Mouse (Mus musculus) induced T-regulatory cell, adult 2 months (primary cell): ENCODE data around the gene Trp53i11.

Experiments
- DNase-seq: peaks from one replicate; pipeline ENCODE4 v3.0.0-alpha.2; 2012; ENCODE audit warnings: low read depth

Trp53i11 gene

DNA sequence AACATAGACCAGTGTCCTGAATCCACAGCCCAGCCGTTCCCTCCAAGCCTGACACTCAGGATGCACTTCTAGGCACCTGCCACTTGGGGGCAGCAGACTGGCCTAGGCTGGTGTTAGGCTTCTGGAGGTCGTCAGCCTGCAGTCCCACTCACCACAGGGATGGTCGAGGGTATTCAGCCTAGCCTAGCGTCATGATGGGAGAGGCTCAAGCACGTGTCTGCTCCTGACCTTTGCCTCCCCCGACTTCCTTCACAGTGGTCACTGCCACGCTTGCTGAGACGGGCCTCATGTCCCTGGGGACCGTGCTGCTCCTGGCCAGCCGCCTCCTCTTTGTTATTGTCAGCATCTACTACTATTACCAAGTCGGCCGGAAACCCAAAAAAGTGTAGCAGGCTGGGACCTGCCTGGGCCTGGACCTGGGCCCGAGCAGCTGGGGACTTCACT, 12.2 kb downstream of the Trp53i11 start:
- peak; percentile 84 for DNase-seq

DNA sequence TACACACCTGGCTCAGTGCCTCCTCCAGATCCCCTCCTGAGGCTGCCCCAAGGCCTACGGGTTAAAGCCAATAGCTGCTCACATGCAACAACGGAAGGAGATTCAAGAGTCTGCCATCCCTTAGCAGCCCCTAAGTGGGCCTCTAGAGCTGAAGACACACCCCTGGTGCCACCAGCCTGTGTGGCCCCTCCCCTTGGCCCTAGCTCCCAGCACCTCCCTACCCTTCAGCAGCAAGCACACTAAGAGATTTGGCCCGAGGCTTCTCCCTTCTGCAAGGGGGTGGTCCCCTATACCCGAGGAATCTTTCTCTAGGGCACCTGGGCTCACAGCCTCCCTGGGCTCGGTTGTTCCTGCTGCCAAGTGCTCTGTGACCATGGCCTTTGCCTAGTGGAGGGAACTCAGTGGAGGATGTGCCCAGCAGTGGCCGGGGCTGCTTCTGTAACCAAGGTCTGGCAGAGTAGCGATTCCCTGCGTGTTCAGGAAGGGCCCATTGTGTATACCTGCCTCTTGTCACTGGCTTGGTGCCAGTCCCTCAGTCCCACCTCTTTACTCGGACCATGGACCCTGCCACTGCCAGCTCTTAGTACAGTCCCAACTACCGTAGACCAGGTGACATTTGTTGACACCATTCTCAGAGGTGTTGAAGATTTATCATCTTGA, 13.5 kb downstream of the Trp53i11 start:
- no peak for DNase-seq

DNA sequence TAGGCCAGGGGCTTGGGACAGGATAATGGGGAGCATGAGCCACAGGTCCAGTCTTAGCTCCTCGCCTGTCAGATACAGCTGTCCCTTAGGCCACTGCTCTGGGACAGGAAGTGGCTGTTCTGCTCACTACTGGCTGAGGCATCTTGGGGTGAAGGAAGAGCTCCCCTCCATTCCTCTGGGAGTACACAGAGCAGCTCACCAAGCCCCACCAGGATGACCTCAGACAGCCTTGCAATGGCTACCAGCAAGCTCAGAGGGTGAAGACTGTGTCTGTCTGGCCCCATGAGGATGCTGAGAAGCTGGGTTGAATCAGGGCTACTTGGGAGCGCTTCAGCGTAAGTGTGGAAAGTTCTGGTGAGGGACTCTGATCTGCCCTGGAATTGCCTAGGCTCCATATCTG, 14.6 kb downstream of the Trp53i11 start:
- DNase-seq = no peak

DNA sequence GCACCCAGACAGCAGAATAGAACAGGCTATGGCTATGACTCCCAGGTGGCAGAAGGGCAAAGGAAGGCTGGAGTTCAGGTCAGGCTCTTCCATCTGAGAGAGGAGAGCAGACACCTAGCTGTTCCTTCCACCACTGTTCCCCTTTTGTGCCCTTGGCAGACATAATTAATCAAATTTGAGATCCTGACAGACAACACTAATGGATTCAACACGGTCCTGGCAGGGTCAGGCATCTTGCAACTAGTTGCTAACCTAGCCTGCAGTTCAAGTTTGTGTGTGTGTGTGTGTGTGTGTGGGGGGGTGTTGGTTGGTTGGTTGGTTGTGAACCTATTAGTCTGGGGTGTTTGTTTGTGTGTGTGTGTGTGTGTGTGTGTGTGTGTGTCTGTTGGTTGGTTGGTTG, 15.4 kb downstream of the Trp53i11 start:
- no peak for DNase-seq

DNA sequence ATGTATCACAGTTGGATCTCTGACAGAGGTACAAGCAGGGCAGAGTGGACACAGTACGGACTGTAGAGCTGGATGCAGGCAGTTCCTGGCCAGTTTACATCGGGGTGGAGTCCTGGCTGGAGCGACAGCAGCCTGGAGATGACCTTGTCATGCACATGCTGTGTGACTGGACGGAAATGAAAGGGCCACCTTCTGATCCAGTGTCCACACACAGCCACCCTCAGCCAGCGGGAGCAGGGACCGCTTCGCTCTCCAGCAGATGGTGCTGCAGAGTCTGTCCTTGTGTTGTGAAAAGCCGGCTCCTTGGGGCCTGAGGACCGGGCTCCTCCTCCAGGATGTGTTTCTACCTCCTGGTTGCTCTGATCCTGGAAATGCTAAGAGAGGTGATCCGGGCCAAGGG, 16.3 kb downstream of the Trp53i11 start:
- DNase-seq = peak; percentile 52

DNA sequence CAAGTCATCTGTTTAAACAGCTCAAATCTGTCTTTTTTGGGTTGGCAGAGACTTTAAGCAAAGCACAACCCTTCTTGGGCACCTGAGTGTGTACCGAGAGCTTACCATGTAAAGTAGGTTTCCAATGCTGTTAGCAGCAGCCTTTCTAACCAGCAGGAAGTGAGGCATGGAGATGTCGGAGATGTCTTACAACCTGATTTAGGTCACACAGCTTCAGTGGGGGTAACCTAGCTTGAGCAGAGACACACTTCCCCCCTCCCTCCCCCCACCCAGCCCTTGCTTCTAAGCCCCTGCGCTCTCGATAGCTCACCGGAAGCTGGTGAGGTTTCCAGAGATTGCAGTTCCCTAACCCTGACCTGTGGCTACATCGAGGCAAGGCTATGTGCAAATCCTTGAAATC, 17.2 kb downstream of the Trp53i11 start:
- DNase-seq = peak; percentile 33

DNA sequence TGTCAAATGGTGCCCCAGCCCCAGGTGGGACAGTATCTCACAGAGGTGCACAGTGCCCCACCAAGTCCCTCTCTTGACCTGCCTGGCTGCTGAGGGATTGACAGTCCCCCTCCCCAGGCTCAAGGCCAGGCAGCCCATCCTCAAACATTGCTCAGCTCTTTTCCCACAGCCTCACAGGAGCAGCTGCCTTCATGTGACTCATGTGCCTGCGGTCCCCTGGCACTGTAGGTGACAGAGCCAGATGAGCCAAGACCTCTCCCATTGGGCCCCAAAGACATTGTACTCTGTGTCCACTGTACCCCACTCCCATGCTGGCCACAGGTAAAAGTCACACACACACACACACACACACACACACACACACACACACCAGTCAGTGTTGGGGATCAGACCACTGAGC, 18.8 kb downstream of the Trp53i11 start:
- peak; percentile 3 for DNase-seq

DNA sequence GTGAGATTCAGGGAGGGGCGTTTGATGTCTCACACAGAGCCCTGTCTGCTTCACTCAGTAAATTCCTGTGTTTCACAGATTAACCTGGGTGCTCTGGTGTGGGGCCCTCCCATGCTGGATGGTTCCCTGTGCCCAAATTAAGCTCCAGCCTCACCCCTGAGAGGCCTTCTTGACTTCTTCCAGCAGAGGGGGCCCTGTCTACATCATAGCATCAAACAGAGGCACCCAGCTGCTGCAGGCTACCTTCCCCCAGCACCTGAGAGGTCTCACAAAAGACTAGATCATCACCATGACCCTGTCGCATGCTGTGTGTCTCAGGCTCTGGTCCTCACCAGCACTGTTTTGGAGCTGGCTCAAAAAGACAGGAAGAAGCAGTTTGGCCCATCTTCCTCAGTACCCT, 25.0 kb downstream of the Trp53i11 start:
- peak; percentile 61 for DNase-seq

DNA sequence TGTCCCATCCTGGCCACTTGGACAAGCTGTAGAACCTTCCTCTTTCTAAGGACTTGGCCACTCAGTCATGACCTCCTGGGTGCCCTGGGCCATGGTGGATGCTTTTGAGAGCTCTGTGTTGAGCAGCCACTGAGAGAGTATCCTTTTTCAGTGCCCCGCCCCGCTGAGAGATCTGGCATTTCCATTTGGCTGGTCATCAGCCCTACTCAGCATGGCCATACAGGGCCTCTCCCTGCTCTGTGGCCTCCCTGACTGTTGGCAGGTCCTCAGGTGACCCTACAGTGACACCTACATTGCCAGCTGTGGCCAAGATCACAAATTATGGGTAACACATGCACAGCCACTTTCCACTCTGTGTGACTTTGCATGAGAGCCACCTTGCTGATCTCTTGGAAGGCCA, 25.5 kb downstream of the Trp53i11 start:
- DNase-seq = peak; percentile 5

DNA sequence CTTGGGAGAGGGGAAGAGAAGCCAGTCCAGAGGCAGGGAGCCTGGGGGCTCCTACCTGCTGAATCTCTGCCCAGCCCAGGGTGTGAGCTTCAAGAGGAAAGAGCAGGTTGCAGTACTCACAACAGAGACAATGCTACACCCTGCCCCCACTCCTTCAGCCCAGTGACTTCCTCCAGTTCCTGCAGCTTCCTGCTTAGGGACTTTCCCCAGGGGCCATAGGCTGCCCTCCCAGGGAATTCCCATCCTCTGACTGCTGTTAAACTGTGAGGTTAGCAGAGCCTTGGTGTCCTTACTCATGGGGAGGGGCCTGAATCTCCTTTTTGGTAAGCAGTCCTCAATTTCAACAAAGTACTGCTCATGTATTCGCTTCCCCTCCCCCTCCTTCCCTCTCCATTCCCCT, 26.8 kb downstream of the Trp53i11 start:
- DNase-seq = peak; percentile 78

DNA sequence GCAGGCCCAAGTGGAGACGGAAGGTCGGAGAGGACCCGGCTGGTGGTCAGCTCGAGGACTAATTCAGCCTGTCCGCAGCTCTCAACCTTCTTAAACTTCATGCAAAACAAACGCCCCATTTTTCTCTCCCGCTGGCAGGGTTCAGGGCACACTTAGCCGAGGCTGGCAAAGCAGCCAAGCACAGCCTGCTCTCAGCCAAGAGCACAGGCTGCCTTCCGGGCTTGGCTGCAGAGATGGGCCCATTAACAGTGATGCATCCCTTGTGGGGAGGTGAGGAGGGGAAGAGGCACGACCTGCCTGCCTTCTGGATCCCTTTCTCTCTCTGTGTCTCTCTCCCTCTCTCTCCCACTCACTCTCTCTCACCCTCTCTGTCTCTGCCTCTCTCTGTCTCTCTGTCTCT, 28.4 kb downstream of the Trp53i11 start:
- no peak for DNase-seq

DNA sequence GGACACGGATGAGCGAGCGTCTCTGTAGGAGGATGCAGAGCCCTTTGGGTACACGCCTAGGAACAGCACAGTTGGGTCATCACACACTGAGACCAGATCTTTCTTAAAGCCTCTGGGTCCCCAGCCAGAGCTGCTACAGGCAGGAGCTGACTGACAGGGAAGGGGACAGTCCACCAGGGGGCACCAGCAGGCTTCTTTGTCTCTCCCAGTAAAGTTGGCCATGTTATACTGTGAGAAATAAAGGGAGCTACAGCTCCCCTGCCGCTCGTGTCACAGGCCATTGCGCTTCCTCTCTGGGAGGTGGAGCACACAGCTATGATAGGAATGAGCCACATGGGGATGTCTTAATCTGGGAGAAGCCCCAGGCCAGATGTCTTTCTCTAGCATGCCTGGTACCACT, 29.7 kb downstream of the Trp53i11 start:
- DNase-seq = peak; percentile 88

DNA sequence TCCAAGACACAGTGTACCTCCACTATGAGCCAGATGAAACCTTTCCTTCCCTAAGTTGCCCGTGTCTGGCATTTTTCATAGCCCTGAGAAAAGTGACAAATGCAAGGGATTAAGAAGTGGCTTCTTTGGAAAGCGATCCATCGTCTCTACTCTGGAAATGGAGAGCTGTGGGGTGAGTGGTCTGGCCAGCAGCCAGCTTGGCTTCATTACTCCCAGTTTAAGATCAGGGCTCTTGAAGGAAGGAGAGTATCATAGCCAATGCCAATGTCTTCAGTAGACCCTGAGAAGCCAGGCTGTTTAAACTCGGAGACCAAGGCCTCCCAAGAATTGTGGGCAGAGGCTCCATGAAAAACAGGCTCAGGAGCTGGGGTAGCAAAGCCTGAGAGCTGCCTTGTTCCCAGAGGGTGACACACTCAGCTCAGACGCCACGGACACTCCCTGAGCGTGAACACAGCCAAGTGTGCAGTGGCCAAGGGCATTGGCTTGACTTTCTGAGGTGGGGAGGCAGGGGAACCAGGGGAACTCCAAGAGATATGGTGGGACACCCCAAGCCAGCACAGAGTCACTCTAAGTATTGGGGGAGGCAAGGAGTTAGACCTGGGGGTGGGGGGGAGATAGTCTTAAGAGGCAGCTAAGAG, 31.1 kb downstream of the Trp53i11 start:
- DNase-seq = no peak

DNA sequence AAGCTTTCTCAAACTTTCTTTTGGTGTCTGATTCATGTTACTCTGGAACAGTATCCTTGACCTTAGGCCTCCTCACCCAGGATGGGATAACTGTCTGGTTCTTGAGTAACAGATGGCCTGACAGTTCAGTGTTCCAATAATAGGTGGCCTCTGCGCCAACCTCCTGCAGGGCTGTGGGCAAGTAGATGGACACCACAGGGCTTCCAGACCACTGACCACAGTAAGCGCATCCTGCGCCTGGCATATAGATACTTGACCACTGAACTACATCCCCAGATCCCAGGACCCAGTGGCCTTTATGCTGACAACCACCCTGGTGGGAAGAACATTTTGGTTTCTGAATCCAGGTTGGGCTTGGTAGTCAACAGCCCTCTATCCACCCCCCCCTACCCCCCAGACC, 32.2 kb downstream of the Trp53i11 start:
- no peak for DNase-seq

DNA sequence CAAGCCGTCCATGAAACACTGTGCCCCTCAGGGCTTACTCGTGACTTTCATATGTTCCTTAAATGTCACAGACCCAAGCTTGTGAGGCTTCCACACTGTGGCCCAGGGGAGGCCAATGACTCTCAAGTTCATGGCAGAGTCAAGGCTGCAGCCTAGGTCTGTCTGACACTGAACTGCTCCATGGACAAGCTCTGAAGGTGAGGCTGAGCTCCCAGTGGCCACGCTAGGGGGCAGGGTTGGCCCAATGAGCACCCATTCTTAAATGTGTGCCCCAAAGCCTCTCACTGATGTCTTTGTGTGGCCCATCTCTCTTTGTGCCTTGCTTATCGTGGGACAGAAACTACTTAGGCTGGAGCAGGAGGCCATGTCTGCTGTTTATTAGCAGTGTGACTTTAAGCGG, 33.1 kb downstream of the Trp53i11 start:
- DNase-seq = peak; percentile 10

DNA sequence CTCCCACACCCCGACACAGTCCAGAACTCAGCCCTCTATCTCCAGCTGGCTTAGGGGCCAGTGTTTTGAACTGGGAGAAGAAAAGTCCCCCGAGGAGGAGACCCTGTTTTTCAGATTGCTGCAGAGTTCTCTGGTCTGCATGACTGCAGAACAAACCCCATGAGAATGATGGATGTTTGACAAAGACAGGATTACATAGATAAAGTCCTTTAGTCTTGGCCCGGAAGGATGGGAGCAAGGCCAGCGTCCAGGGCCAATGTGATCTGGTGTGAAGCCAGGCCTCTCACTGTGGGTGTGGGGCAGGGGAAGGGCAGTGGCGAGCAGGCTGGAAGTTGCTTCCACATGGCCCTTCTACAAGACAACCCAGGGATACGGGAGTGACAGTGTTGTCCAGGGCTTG, 36.1 kb downstream of the Trp53i11 start:
- no peak for DNase-seq

DNA sequence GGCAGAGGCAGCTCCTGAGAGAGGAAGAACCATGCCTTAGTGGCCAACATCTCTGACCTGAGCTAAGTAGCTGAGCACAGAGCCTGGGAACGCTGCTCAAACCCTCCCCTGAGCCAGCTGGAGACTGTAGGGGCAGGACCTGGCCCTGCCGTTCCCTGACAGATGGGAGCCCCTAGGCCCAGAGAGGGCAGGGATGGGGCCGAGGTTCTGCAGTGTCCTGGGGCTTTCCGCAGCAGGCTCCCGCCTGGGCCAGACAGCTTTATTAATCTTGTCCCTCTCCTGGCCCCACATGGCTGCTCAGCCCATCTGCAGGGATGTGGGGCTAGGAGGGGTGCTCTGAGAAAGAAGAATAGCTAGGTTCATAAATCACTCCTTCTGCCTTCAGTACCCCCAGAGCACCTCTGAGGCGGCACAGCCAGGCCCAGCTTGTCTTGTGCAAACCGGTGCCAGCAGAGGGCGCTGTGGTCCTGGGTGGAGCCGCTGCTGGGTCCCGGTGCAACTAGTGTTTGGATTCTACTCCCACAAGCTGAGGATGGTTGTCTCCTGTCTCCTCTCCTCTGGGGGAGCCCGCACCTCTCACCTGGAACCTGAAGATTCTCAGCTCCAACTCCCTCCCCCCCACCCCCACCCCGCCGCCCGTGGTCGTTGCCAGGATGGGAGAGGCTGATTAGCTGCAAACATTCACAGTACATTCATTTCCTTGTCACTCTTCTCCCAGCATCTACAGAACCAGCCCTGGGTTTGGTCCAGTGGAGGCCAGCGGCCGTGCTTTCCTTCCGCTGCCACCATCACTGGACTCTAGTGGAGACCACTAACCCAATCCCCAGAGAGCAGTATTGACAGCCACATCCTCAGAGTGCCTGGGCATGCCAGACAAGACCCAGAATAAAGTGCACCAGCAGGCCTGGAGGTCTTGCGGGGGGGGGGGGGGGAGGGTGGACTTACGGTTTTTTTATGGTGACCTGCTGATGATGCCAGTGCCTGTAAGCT, 39.6 kb downstream of the Trp53i11 start:
- DNase-seq = peak; percentile 66

DNA sequence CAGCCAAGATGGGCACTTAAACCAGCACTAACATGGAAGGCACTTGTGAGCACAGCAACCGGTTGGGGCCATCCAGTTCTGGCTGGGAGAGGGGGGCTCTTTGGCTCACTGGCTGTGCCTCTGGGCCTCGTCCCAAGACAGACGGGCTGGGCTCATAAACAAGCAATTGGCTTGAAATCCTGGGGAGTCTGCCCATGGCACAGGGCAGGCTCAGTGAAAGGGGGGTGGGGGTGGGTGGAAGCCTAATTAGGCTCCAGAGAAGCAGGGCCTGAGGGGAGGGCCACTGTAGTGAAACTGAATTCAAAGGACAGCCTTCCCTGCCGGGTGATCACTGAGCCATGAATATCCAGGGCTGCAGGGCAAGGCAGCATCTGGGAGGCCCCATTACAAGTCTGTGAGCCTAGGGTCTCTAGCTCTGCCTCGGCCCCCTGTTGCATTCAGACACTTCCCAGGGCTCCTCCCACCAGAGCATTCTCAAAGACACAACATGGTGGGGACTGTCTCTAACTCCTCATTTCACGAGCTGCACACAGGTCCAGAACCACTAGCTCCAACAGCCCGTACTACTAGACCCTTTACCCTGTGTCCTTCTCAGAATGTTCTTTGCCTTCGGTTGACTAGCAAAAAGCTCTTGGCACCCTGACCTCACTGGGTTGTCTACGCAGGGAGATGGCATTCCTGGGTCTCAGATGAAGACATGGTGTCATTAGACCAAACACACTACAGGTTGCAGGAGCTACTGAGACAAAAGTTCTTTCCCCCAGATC, 40.5 kb downstream of the Trp53i11 start:
- no peak for DNase-seq

DNA sequence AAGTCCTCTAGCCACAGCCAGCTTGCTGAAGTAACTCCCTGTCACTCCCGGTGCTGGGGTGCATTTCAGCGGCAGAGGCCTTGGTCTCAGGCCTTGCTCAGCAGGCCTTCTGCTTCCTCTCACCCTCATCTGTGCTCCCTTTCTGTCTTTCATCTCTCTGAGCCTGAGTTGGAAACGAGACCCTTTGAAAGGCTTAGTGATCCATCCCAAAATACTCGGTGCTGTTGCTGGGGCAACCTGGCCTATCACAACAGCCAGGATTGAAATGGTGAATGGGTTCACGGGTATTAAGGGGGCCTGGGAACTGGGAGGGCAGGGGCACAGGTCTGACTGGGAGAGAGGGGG, 41.1 kb downstream of the Trp53i11 start:
- DNase-seq = no peak

DNA sequence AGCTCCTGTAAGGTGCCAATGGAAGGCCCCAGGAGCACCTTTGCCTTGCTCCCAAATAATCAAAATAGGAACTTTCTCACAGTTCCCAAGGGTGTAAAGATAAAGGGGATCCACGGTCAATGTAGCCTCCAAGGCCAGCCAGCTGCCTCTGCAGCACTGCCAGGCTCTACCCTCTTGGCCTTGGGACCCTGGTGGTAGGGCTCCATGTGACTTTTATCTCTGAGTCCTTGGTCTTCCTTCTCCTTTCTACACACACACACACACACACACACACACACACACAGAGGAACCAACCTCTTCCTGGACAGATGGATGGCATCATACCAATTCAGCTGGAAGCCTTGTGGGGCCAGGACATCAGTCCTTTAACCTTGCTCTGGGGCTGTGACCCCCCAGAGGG, 44.8 kb downstream of the Trp53i11 start:
- DNase-seq = no peak

DNA sequence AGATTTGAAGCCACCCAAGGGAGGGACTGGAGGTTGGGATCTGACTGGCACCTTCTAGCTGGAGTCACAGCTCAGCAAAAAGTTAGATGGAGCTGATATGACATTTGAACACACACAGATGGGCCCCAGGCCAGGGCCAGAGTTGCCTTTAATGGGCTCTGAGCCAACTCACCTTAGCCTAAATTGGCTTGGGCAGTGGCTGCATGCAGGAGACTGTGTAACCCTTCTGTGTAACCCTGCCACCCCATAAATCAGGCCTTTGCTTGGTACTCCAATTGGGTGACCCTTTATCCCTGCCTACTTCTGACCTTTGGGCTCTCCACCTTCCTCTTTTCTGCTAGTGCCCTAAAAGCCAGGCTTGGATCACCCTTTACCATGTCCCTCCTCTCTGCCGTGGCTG, 49.7 kb downstream of the Trp53i11 start:
- DNase-seq = no peak

DNA sequence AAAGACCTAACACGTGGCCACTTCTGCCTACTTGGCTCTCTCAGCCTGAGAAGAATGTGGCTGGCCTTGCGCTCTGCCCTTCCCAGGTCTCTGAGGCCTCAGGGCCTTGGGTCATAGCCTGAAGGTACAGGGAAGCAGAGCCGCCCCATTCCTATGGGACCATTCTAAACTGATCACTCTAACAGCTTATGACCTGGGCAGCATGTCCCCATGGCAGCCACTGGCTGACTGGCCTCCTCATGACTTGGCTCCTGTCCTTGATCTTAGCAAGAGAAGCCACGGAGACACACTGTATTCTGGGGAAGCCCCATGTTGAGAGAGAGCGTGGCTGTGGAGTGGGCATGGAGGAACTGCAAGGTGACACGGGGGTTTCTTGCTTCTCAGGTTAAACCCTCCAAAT, 51.5 kb downstream of the Trp53i11 start:
- DNase-seq = no peak
